Mouse (Mus musculus) erythroblast, adult 5-6 weeks (primary cell): Measurements from ENCODE around the gene Iqsec1. TPM values are rescaled to one million over a fixed set of nuclear protein-coding genes. Genes with fewer than 3 reads are reported as not detected.

ENCODE experiments used
- ATAC-seq: replicated peaks from 2 replicates; pipeline ENCODE4 v1.8.0; 2016; ENCODE audit warnings: moderate number of reproducible peaks, mild to moderate bottlenecking, moderate TSS enrichment, inconsistent platforms; ENCODE audit not compliant: poor library complexity, low FRiP score, severe bottlenecking
- total RNA-seq, 2 experiments: library from RNA; stranded (forward) in 1 of 2; stranded (reverse) in 1 of 2; fragments of 150-400 nt in 1 of 2; fragments of 200-764, 138-1000 nt in 1 of 2; gene quantifications; 2 replicates each; pipeline versions ENCODE4 v1.2.3 to v1.2.4; 2015 to 2017; ENCODE audit warnings: low replicate concordance in 2 of 2

The Iqsec1 gene
- total RNA-seq, 2 experiments from 2014 or later: 104 to 118 TPM

DNA sequence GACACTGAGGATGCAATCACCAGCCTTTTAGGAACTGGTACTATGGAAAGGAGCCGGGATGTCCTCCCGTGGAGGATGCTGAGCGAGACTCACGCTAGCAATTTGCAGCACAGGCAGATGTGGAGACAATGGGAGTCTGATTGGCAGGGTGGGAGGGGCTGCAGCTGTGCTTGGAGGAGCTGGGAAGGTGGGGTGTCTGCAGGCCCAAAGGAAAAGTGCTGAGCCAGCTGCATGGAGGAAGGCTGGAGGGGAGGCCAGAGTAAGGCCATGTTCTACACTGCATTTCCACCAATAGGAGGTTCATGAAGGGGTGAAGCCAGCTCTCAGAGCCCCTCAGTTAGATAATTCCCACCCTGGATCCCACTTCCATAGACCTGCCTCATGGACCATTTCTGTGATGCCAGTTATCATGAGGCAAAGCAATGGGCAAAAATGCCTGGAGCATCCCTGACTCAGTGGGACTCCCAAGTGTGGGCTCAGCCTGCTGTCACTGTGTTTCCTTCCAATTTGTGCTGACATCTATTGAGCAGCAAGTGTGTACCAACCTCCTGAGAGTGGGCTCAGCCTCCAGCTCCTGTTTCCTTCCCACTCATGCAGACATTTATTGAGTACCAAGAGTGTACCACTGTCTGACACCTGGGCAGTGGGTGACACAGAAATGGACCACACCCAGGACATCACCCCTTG, 166.4 kb downstream of the Iqsec1 start:
- ATAC-seq: no peak

DNA sequence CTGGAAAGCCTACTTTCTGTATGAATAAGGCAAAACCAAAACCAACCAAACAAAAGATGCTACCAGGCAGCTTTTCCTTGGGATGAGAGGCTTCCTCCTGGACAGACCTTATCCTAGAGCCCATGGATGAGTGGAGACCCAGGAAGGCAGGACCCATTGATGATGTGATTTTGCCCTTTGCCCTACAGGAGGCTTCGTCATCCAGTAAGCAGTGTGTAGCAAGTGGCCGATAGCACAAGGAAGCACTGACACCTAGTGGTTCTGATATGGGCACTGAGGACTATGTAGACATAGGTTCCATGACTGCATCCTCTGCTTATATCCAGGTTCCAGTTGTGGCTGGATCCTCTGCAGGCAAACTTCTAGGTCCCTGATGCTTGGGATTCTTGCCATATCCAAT, 168.6 kb downstream of the Iqsec1 start:
- ATAC-seq: no peak

DNA sequence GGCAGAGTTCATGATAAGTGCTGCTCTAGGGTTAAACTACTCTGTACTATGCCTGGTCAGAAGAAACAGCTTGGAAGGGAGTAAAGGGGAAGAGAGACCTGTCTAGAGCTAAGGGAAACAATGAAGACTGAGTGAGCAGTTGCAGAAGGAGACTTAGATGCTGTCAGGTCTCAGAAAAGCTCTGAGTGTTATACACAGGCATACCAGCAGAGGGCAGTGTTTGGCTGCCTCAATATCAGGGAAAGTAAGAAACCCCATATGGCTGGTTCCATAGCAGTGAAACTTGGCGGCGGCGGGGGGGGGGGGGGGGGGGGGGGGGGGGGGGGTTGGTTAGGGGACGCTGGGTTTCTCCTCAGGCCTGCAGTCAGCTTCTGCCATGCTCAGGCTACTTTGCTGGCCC, 169.5 kb downstream of the Iqsec1 start:
- 0 out of 2 replicates have a peak, but pooled peaks have one; percentile 42 for ATAC-seq

DNA sequence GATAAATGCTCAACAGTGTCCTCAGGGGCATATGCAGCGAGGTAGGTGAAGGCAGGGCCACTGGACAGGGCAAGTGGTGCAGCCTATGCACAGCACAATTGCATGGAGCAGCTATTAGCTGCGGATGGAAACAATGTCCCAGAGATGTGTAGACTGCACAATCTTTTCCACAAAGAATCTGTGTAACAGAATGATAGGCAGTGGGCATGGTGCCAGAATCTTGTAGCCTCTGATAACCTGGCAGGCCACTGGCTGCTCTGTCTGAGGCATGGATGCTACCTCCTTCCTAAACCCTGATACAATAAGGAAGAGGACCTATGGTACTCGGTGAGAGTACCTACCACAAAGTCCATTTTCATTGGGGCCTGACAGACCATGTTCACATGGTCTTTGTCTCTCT, 171.9 kb downstream of the Iqsec1 start:
- no peak for ATAC-seq

DNA sequence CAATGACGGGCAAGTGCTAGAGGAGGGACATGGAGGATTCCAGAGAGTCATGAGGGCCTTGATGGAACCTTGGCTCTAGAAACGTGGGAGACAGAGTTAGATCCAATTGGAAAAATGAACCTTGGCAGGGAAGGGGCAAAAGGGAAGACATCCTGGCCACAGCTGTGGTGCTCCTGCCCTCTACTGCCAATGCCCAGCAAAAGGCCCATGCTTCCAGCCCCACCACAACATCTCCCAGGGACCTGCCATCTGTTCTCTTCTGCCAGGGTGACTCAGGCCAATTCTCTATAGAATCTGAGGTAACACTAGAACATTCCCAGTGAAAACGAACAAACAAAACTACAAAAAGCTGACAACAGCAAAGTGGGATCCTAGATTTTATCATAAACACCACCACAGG, 173.1 kb downstream of the Iqsec1 start:
- ATAC-seq: no peak

DNA sequence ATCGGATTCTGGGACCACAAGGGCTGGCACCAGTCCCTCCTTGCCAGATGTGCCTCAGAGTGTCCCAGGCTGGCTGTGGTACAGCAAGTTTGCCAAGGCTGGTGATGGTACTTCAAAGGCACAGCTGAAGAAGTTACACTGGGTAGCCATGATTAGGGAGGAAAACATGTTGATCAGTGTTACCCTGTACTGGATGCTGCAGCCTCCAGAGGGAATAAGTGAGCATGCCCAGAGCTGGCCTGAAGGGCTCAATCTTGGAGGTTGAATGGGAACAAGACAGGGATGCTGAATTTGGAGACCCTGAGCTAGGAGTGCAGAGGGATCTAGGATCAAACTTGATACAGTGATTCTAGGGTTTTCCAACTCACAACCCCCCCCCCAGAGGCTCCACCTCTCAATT, 175.0 kb downstream of the Iqsec1 start:
- no peak for ATAC-seq

DNA sequence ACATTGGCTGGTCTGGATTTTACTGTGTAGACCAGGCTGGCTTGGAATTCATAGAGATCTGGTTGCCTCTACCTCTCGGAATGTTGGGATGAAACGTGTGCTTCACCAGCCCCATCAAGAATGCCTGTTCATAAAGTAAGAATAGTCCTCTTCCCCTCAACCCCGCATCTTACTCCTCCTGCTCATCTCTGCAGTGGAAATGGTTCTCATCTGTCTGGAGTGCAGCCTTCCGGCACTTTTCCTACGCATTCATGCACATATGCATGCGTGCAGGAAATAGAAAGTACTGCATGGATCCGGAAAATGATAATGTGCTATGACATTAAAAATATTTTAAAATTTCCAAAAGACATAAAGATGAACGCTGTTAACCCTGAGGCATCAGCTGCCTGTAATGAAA, 175.9 kb downstream of the Iqsec1 start:
- ATAC-seq: no peak

DNA sequence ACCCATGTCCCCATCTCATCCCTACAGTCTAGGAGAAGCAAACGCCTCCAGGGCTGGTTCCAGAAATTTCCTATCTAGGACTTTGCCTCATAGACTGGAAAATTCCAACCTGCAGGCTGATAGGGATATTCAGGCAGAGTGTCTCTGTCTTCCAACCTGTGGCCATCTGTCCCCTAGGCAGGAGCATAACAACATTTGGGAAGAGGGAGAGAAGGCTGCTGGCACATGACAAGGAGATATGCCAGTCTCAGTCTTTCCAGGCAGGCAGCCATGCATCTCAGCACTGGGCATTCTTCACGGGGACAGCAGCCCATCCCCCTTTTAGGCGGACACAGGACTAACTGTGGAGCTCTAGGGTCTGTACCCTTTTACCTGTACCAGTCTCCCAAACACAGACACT, 176.4 kb downstream of the Iqsec1 start:
- ATAC-seq: no peak

DNA sequence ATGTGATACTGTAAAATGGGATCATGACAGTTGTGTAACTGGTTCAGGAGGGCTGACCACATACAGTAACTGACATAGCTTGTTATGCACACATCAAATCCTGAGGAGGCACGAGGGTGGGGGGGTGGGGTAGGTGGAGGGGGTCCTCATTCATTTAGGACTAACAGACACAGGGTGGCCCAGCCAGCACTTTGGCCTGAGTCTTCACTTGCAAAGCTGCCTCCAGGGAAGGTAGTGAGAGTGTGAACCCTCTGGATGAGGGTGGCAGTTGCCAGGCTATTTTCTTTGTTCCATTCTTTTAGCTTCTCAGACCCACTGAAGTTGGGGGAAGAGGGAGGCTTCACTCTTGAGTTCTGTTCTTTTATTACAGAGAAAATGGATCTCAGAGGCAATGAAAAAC, 177.9 kb downstream of the Iqsec1 start:
- no peak for ATAC-seq

DNA sequence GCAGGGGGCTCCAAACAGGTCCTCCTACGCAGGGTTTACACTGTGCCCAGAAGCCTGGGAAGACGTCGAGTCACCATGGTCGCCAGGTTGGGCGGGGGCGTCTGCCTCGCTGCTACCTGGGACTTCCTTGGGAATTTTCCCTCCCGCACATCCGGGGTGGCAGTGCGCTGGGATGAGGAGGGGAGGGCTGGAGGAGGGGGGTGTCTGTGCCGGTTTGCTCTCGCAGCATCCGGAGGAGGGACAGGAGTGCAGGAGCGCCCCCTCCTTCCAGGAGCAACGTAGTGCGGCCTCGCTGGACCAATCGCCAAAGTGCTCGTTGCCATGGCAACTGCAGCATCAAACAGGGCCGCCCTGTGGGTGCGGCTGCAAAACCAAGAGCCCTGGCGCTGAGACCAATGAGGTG, 178.5 kb downstream of the Iqsec1 start:
- ATAC-seq: no peak

DNA sequence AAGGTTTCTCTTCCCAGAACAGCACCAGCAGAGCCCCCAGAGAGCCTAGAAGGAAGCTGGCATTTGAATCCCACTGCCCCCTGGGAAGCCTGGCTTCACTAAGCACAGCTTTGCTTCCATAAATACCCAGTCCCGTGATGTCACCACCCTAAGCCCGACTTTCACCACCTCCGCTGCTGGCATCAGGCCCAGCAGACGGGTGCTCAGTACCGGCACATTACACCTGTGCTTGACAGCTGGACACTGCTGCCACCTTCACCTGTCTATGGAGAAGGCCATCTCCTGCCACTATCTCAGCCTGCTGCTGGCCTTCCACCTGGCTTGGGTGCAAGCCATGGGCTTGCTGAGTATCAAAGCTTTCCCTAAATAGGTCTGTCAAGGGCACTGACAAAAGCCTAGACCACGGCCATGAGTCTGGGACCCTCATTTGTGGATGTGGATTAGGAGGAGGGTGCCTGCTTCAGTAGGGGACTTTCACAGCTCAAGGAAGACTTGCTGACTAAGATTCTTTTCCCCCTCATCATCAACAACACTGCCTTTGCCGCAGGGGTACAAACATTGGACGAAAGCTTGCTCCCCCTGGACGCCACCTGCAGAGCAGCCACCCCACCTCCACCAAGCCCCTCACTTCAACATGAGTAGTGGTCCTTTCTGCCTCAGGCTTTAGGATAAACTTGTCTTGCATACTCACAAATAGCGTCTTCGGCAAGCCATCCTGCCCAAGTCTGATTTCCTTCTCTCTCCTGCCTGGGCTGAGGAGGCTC, 179.2 kb downstream of the Iqsec1 start:
- ATAC-seq: no peak

DNA sequence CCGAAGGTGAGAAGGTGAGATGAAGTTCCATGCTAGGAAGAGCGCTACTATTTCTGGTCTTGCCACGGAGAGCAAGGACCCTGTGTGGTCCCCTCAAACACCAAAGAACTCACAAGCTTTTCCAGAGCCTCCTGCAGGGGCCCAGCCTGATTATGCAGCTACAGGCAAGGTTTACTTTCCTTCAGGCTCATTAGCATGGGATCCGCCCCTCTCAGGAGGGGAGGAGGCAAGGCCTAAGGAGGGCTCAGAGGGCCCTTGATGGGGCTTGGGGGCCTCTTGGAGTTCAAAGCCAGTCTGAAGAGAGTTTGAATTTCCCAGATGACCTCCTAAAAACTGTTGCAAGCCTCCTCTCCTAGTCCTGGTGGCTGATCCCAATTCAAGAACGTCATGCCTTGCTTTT, 179.9 kb downstream of the Iqsec1 start:
- ATAC-seq: no peak

DNA sequence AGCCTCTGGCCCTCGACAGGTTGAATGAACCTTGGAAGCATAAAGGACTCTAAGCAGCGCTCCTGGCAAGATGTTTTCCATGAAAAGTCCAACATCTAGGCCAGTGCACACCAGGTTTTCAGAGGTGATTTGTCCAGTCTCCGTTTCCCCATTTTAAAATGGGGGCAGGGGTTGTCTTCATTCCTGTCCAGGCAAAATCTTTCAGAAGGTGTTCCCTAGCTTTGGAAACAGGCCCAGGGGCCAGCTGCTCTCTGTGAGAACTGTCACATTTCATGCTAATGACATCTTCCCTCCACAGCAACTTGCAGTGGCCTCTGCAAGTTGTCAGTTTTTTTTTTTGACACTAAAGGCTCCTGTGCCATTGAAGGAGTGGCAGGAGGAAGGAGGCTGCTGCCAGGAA, 180.4 kb downstream of the Iqsec1 start:
- no peak for ATAC-seq

DNA sequence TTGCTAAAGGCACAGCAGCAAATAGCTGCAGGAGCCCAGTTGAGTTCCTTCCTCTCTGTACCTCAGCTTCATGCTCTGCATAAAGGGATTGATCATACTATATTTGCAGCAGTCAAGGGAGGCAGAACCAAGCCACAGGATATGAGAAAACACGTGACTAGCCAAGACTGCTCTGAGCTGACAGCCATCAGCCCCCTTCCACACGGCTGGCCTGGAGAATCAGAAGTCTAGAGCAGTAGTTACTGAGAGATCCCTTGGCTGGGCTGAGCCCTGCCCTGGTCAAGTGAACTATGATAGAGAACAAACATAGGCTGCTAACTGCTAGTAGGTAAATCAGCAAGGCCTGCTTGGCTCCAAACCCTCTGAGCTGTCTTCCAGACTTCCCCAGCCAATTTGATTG, 180.9 kb downstream of the Iqsec1 start:
- ATAC-seq: no peak

DNA sequence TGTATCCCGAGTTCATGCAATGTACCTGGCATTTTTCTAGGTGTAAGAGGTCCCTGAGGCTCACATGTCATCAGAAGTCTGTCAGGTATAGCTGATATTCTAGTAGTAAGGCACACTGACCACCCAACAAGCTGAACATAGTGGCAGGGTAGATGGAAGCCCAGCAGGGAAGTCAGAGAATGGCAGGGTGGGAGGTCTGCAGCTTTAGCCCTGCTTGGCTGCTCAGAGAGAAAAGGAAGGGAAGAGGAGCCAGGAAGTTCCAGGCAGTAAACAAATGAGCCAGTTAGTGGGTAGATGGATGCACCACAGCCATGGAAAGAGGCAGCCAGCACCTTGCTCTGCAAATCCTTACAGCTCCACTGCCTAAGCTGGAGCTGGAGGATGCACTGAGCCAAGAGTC, 181.7 kb downstream of the Iqsec1 start:
- ATAC-seq: no peak

DNA sequence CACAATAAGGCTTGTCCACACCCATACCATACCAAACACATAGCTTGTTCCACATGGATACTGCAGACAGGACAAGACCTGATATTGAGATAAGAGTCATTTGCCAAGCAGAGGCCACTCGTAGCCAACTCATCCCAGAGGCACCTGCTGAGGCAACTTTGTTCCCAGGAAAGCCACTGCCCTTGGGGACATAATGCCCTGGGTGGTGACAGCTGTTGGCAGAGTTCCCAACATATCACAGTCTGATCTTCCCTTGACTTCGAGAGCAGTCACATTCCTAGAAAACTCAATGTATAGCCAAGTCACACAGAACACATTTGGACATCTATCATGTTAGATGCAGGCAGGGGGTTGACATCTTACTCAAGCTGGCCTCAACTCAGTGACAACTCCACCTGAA, 183.4 kb downstream of the Iqsec1 start:
- no peak for ATAC-seq

DNA sequence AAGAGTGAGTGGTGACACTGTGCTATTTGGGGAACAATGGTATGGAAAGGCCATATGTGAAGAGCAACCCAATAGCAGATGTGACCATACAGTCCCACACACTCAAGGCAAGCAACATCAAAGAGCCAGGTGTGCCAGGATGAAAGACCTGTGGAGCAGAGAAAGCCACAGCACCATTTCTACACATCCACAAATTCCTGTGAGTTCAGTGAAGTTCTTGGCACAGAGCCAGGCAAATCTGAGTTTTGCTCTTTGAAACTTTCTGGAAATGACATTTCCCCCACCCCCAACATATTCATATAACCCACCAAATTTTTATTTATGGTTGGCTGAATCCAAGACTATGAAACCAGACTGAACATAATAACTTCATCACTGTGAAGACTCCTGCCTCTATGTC, 183.8 kb downstream of the Iqsec1 start:
- ATAC-seq: no peak

DNA sequence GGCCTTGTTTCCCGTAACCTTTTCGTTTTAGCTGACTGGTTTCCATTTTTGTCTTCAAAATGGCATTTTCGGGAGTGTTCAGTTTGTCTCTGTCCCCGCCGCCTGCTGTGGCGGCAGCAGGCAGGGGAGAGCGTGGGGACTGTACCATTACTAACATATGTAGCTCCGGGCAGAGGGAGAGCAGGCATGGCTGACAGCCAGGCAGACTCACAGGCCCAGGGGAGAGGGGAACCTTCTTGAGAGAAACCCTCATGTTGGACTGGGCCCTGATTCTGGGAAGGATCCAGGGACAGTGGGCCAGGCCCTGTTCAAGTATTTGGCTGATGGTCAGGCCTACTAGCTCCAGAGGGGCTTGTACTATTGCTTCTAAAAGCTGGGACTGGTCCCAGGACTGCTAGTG, 185.9 kb downstream of the Iqsec1 start:
- no peak for ATAC-seq

DNA sequence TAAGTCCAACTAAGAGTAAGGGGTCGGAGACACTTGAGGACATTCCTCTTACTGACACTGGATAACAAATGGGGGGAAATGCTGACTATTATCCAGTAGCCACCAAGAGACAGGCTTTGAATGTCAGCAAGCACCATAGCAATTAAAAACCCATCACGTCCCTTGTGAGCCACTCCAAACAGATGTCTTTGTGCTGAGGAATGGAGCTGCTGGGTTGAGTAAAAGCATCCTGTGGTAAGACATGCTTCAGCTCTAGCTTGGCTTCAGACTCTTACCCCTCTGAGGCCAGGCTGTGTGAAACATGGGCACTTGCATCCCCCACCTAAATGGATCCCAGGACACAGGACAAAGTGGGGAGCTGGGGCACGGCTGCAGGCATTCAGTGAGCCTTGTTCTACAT, 186.4 kb downstream of the Iqsec1 start:
- ATAC-seq: no peak

DNA sequence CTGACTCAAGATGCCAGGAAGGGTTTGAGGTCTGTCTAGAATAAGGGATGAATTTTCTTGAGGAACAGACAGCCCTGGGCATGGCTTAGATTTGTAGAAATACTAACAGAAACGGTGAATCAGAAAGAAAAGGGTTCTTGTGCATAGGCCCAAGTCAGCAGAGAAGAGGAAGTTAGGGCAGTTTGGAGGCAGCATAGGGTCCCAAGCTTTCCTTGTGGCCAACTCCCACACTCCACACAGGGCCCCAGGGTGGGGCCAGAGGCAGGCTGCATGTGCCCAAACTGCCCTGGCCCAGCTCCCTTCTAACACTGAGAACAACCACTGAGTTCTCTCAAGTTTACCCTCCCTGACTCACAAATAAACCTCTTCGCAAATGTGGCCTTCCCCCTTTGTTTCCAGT, 187.7 kb downstream of the Iqsec1 start:
- no peak for ATAC-seq

DNA sequence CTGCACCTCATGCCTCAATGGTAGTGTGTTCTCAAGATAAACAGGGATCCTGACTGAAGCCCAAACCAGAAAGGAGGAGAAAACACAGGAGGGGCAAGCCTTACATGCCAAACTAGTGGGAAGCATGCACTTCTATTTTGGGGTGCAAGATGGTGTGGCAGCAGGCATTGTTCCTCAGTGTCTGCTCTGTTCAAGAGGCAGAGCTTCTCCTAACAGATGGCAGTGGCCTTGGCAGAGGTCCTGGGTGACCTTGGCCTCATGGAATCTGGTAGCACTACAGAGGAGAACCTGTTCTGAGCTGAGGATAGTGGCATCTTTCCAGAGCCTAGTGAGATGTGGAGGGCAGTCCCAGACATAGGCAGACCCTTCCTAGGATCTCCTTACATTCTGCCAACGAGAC, 189.4 kb downstream of the Iqsec1 start:
- ATAC-seq: no peak

DNA sequence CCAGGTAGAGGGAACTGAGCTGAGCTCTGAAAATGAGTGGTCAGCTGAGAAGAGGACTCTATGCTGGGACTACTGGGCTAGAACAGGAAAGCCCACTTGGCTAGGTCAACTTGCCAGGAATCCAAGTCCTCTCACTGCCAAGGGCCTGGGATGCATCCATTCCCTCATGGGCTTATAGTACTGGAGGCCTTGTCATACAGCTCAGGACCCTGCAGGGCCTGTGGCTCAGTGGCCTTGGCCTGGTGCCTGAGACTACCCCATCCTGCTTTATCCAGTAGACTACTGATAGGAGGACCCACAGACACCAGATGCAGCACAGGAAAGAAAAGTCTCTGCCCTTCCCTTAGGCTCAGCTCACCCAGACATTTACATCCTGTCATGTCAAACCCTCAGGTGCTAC, 190.3 kb downstream of the Iqsec1 start:
- no peak for ATAC-seq
